ENCODE assay signal across 8 mouse cellular contexts in the genomic region with DNA sequence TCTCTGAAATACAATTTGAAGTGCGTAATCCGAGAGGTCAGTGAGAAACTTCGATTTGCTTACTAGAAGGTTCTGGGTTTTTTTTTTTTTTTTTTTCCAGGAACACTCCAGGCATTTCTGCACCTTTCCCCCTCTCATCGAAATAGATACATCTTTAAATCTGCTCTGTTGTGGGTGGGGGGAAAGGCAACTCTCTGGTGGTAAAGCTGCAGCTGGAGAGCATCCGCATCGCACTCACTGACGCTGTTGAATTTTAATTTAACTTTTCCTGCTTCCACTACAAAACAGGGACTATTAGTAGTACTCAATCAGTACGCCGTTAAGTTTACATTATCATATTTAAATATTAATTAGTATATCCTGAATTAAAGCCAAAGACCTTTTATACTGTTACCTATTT. TPM values are rescaled to one million over a fixed set of nuclear protein-coding genes. Genes with fewer than 3 reads are reported as not detected.
A peak's percentile ranks its signal among the peaks of the same experiment; 100 is the strongest.
DNase-seq lines count a peak whose midpoint lies in the region; ATAC-seq and TF ChIP-seq lines count a peak whose summit lies in the region.

No protein-coding gene starts in this region.

- no peak for DNase-seq in lung, postnatal 10 days
- DNase-seq in cerebellum, adult 11-12 months, result no peak
- DNase-seq in layer of hippocampus, postnatal 10 days (ENCODE audit: low spot score in 2 of 2), result no peak

- no peaks in the 10 kb centered on the region for H3K9me3 ChIP-seq in lung, embryonic 15.5 days
- no peaks in the 10 kb centered on the region for H3K9me3 ChIP-seq in intestine, embryonic 16.5 days (ENCODE audit: control insufficient read depth, low read length)
- no peaks in the 10 kb centered on the region for H3K9me3 ChIP-seq in neural tube, embryonic 13.5 days

- H3K9ac ChIP-seq in lung, embryonic 15.5 days, result peak overlapping the region; percentile 41
- peak overlapping the region; percentile 73 for H3K9ac ChIP-seq in intestine, embryonic 16.5 days (ENCODE audit: low read depth, low read length)
- peak overlapping the region; percentile 65 for H3K9ac ChIP-seq in neural tube, embryonic 13.5 days

- peak overlapping the region; percentile 98 for H3K4me2 ChIP-seq in lung, embryonic 15.5 days
- H3K4me2 ChIP-seq in intestine, embryonic 16.5 days (ENCODE audit: low read depth, low read length), result peak overlapping the region; percentile 99
- H3K4me2 ChIP-seq in neural tube, embryonic 13.5 days, result peak overlapping the region; percentile 84

- no peaks in the 10 kb centered on the region for H3K36me3 ChIP-seq in lung, embryonic 15.5 days
- no peaks in the 10 kb centered on the region for H3K36me3 ChIP-seq in intestine, embryonic 16.5 days (ENCODE audit: control insufficient read depth, insufficient read depth, low read length)
- no peaks in the 10 kb centered on the region for H3K36me3 ChIP-seq in neural tube, embryonic 13.5 days

- peaks cover 15% of the 10 kb centered on the region for H3K4me1 ChIP-seq in lung, embryonic 15.5 days
- H3K4me1 ChIP-seq in embryonic fibroblast, embryonic 13.5 days (ENCODE audit: control insufficient read depth, insufficient read depth, low read length), result peaks cover 3% of the 10 kb centered on the region
- peaks cover 9% of the 10 kb centered on the region for H3K4me1 ChIP-seq in intestine, embryonic 16.5 days (ENCODE audit: control insufficient read depth, insufficient read depth, low read length)
- peaks cover 10% of the 10 kb centered on the region for H3K4me1 ChIP-seq in neural tube, embryonic 13.5 days (replicated peaks)

- 2% methylated on average over 9 of the region's 9 CpGs for WGBS in lung, embryonic 15.5 days
- WGBS in intestine, embryonic 16.5 days, result 3% methylated on average over 9 of the region's 9 CpGs
- 3% methylated on average over 9 of the region's 9 CpGs for WGBS in neural tube, embryonic 13.5 days

- no peak for ATAC-seq in lung, embryonic 15.5 days (ENCODE audit: borderline replicate concordance, extremely low read depth, low FRiP score, low TSS enrichment)
- peak; percentile 2; the same call in 1 of the 2 replicates for ATAC-seq in intestine, embryonic 16.5 days
- no peak for ATAC-seq in neural tube, embryonic 13.5 days (ENCODE audit: low read depth)
- ATAC-seq in activated CD4-positive, CD25-positive, alpha-beta regulatory T cell, adult 4 months, result no peak

- no peak for TF ChIP-seq POLR2A in embryonic fibroblast, embryonic 13.5 days (IDR thresholded peaks at IDR 0.05; ENCODE audit: low read depth, low read length)

- peak overlapping the region; percentile 59 for H3K4me3 ChIP-seq in lung, embryonic 15.5 days
- H3K4me3 ChIP-seq in embryonic fibroblast, embryonic 13.5 days (ENCODE audit: insufficient read depth, low read length), result peak overlapping the region; percentile 89
- H3K4me3 ChIP-seq in intestine, embryonic 16.5 days (ENCODE audit: low read length), result peak overlapping the region; percentile 79
- peak overlapping the region; percentile 55 for H3K4me3 ChIP-seq in neural tube, embryonic 13.5 days

- H3K27ac ChIP-seq in lung, embryonic 15.5 days, result no peak overlapping the region
- H3K27ac ChIP-seq in embryonic fibroblast, embryonic 13.5 days (ENCODE audit: insufficient read depth, low read length), result no peak overlapping the region
- peak overlapping the region; percentile 28; the same call in 1 of the 2 replicates for H3K27ac ChIP-seq in intestine, embryonic 16.5 days (ENCODE audit: low read length)
- no peak overlapping the region for H3K27ac ChIP-seq in neural tube, embryonic 13.5 days (replicated peaks)

- TF ChIP-seq CTCF in embryonic fibroblast, embryonic 13.5 days (IDR thresholded peaks at IDR 0.05; ENCODE audit: borderline replicate concordance, insufficient read depth, low read length), result no peak

- no peaks in the 10 kb centered on the region for H3K27me3 ChIP-seq in lung, embryonic 15.5 days
- no peaks in the 10 kb centered on the region for H3K27me3 ChIP-seq in intestine, embryonic 16.5 days (replicated peaks; ENCODE audit: control insufficient read depth, insufficient read depth, low read length)
- no peaks in the 10 kb centered on the region for H3K27me3 ChIP-seq in neural tube, embryonic 13.5 days

RNA-seq across cellular contexts. Expression of a gene that starts 0.9 kb away (rescaled TPM):
- polyA plus RNA-seq in lung, embryonic 15.5 days (2015; fragmentation: Nextera tagmentation; extraction: Ambion mirVana), result 27.4 and 30.8 TPM in 2 replicates
- polyA plus RNA-seq in embryonic fibroblast, embryonic 13.5 days (2011; ENCODE audit: insufficient read length, low read depth, missing spikeins), result 6.0 and 10.5 TPM in 2 replicates
- polyA plus RNA-seq in intestine, embryonic 16.5 days (2015; fragmentation: Nextera tagmentation; extraction: Ambion mirVana), result 10.7 and 13.7 TPM in 2 replicates
- 6.9 and 10.8 TPM in 2 replicates for polyA plus RNA-seq in neural tube, embryonic 13.5 days (2015; fragmentation: Nextera tagmentation; extraction: Ambion mirVana)
- polyA plus RNA-seq in activated CD4-positive, CD25-positive, alpha-beta regulatory T cell, adult 4 months (2017; shearing (Covaris generic)), result 10 to 100 TPM; 20.7 to 23.6 TPM
- 1 to 10 TPM; 2.9 TPM for total RNA-seq in layer of hippocampus, postnatal 10 days (2021)

RNA-seq across cellular contexts. Expression of a gene that starts 53.3 kb away (rescaled TPM):
- 24.8 and 26.3 TPM in 2 replicates for polyA plus RNA-seq in lung, embryonic 15.5 days (2015; fragmentation: Nextera tagmentation; extraction: Ambion mirVana)
- polyA plus RNA-seq in embryonic fibroblast, embryonic 13.5 days (2011; ENCODE audit: insufficient read length, low read depth, missing spikeins), result 13.4 and 15.6 TPM in 2 replicates
- polyA plus RNA-seq in intestine, embryonic 16.5 days (2015; fragmentation: Nextera tagmentation; extraction: Ambion mirVana), result 13.3 and 14.1 TPM in 2 replicates
- 36.4 and 38.6 TPM in 2 replicates for polyA plus RNA-seq in neural tube, embryonic 13.5 days (2015; fragmentation: Nextera tagmentation; extraction: Ambion mirVana)
- 10 to 100 TPM in 1 of 2 experiments, 1 to 10 TPM in 1; 8.1 to 11.3 TPM for polyA plus RNA-seq in activated CD4-positive, CD25-positive, alpha-beta regulatory T cell, adult 4 months (2017; shearing (Covaris generic))
- 10 to 100 TPM; 11.2 to 13.1 TPM for total RNA-seq in layer of hippocampus, postnatal 10 days (2021)
